Mouse (Mus musculus) embryo, embryonic 9.5 days (tissue): ENCODE results near the gene Mpdz.
A peak's percentile ranks its signal among the peaks of the same experiment; 100 is the strongest.

Experiments
- DNase-seq: peaks from one replicate; pipeline ENCODE4 v3.0.0-alpha.2; 2017; ENCODE audit errors: extremely low spot score

Gene Mpdz

GRCm38 (mm10) chr4:81442078-81442981, at the start of gene Mpdz:
TSS of gene Mpdz (minus strand) at chr4:81442815.
- DNase-seq = peak; percentile 84

GRCm38 (mm10) chr4:81490556-81490955, 47.9 kb upstream of the Mpdz start:
- DNase-seq = no peak

- DNase-seq = no peak
These were observed 42.0 kb upstream of the Mpdz start for GRCm38 (mm10) chr4:81484603-81485002.

- DNase-seq = no peak
These were observed 41.4 kb upstream of the Mpdz start for GRCm38 (mm10) chr4:81483887-81484602.

GRCm38 (mm10) chr4:81483159-81483558, 40.5 kb upstream of the Mpdz start:
- DNase-seq = no peak

DNA sequence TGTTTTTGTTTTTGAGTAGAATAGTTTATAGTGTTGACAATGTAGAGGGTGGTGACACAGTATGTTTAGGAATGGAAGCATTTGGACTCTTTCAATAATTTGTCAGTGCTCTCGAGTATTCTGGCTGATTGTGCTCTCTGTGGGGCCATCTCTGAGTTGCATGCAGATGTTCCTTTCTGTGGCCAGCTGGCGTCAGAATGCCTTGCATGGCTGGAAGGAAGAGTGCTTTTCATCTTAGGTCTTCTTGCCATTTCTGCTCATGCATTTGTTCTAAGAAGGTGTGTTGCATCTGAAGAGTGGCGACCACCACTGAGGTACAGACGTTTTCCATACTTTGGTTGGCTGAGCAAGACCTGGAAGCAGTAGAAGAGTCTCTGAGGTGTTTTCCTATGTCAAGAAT, 24.2 kb upstream of the Mpdz start:
- no peak for DNase-seq

- DNase-seq = no peak
These were observed 22.6 kb upstream of the Mpdz start for GRCm38 (mm10) chr4:81465172-81465571.

- no peak for DNase-seq
These were observed 19.6 kb upstream of the Mpdz start for GRCm38 (mm10) chr4:81462253-81462652.

DNA sequence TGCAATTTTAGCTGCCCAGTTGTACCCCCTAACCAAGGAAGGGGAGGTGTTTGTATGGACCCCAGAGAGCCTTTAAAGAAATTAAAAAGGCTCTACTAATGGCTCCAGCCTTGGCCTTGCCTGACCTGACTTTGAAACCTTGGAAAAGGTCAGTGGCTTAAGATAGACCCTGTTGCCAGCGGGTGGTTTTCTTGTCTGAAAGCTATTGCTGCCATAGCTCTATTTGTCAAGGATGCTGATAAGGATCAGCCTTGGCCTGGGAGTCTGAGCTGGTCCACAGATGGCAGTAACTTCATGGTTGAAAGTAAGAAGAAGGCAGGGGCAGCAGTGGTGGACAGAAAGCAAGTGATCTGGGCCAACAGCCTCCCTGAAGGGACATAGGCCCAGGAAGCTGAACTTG, 16.3 kb upstream of the Mpdz start:
- no peak for DNase-seq

- no peak for DNase-seq
These were observed 11.2 kb upstream of the Mpdz start for GRCm38 (mm10) chr4:81453806-81454205.

DNA sequence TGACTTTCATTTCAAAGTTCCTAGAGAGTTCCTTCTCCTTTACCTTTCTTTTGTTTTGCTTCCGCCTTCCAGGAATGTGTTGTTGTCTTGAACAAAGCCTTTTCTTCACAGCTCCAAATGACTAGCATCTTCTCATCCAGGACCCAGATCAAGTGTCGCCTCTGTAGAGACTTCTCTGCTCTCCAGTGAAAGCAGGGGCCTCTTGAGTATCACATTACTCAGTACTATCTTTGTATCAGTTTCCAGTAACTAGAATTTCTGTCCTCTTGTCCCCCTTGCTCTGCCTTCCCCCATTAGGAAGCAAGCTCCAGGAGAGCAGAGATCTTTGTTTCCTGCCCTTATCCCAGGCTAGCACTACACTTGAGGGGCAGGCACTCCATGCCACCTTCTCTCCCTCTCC, 9.6 kb upstream of the Mpdz start:
- DNase-seq = no peak

GRCm38 (mm10) chr4:81449413-81449812, 6.8 kb upstream of the Mpdz start:
- no peak for DNase-seq

DNA sequence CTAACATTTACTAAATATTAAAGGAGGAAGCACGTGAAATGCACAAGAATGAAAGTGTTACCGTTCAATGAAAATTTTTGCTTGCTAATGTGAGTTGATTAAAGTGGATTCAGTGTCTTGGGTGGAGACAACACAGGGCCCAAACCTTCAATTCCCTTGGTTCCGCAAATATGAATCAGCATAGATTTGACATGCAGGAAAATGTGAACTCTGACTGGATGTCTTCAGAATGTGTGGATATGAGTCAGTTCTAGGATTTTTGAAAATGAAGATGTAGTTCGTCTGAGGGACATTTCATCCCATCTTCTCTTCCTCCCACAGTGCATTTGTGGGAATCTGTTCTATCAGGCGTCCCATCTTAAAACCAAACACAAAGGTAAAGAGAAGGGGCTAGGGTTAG, 951 bp upstream of the Mpdz start:
- no peak for DNase-seq

- no peak for DNase-seq
These were observed 8.7 kb downstream of the Mpdz start for GRCm38 (mm10) chr4:81433961-81434360.

DNA sequence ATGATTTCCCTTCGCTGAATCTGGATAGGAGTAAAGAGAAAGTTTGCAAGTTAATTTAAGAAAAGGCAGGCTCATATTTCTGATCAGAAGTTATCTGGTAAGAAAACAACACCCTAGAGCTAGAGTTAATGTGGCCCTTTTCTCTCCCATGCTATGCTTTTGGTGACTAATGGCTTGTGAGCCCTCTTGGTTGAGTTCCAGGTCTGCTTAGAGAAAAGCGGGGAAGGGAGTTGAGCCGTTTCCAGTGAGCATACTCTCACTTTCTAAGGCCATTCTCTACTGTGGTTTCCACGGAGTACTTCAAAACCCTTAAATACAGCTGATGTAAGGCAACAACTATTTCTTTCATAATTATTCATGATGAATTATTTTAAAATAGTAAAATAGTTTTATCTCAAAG, 11.8 kb downstream of the Mpdz start:
- DNase-seq = no peak

- DNase-seq = no peak
These were observed 12.5 kb downstream of the Mpdz start for GRCm38 (mm10) chr4:81430105-81430504.

GRCm38 (mm10) chr4:81429670-81430069, 12.9 kb downstream of the Mpdz start:
- DNase-seq = no peak

DNA sequence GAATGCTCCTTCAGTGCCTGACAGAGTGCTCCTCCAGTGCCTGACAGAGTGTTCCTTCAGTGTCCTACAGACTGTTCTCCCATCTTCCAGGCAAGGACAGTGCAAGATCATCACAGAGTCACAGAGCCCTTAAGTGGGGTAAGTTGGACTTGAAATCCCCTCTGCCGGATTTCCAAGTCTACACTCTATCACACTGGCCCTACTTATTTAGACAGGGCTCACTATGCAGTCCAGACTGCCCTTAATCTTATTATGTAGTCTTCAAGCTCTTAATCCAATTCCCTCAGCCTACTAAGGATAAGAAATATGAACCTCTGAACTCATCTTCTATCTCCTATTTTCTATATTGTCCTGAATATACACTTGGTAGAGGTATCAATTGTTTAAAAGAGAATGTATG, 19.1 kb downstream of the Mpdz start:
- DNase-seq = no peak

GRCm38 (mm10) chr4:81421621-81422020, 21.0 kb downstream of the Mpdz start:
- no peak for DNase-seq

DNA sequence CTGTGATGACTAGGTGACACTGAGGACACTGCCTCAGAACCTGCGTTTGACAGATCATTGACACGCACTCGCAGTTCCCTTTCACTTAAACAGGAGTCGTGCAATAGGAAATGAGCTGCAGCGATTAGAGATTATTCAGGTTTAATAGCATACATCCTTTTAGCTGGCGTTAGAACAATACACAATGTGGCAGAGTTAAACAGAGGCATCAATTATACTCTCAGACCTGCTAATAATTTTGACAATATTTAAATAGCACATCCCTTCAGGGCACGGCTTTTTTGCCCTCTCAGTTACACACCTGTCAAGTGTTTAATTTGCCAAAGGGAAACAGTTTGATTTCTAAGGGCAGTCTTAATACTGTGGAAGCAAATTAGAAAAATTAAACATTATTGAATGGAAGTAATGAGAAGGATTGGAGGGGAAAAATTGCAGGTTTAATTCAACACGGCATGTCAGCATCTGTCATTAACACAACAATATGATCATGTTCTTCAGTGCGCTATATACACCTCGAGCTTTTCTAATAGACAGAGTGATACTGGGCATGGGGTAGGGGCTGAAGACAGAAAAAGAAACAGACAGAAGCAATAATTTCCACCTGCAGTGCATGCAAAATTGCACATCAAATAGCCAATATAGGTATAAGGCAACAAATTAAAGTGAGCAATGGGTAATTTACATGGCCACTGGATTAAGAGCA, 27.1 kb downstream of the Mpdz start:
- DNase-seq = no peak

GRCm38 (mm10) chr4:81414684-81415323, 27.8 kb downstream of the Mpdz start:
- DNase-seq = no peak

- no peak for DNase-seq
These were observed 45.7 kb downstream of the Mpdz start for GRCm38 (mm10) chr4:81396883-81397282.
